Mouse (Mus musculus): ENCODE data around the gene Nxf3.

Gene Nxf3

GRCm38 (mm10) chrX:136085155-136085554, at the start of gene Nxf3:
Gene Nxf3, minus strand, starts transcription at chrX:136085255.
- DNase-seq, result no peak

- DNase-seq, result peak; percentile 64 to 77
Measured at GRCm38 (mm10) chrX:136127744-136128064, 42.6 kb upstream of the Nxf3 start.

DNA sequence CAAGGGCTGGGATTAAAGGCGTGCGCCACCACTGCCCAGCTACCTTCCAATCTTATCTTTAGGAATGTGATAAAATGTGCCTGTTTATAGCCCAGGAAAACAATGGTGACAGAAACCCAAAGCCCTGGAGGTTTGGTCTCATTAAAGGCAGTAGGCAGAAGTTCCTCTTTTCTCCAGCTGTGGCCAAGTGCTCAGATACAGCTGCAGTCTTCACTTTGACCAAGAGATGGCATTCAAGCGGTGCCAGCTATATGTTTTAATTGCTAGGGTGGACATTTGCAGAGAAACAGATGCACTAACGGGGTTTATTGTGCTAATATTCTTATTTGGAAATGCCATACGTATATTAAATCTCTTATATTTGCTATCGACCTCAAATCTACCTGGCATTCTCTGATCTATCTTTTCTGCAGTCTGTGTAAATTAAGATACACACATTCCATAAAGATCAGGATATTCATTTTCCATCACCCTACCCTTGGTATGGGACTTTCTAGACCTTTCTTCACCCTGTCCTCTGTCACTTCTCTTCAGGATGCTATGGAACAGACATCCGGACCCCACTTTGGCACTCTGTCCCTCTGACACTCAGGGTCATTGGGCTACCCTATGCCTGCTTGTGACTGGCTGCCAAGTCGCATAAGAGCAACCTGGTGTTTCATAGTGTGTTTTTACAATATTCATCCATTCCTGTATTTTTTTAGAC, 42.1 kb upstream of the Nxf3 start:
- no peak for DNase-seq

GRCm38 (mm10) chrX:136115419-136115961, 30.4 kb upstream of the Nxf3 start:
- peak; percentile 83 to 86 for DNase-seq

- peak in 1 of 2 experiments; percentile 1 for DNase-seq
Measured at GRCm38 (mm10) chrX:136115015-136115414, 30.0 kb upstream of the Nxf3 start.

GRCm38 (mm10) chrX:136107942-136108341, 22.9 kb upstream of the Nxf3 start:
- peak; percentile 73 to 79 for DNase-seq

- no peak for DNase-seq
Measured at GRCm38 (mm10) chrX:136104724-136105088, 19.7 kb upstream of the Nxf3 start.

DNA sequence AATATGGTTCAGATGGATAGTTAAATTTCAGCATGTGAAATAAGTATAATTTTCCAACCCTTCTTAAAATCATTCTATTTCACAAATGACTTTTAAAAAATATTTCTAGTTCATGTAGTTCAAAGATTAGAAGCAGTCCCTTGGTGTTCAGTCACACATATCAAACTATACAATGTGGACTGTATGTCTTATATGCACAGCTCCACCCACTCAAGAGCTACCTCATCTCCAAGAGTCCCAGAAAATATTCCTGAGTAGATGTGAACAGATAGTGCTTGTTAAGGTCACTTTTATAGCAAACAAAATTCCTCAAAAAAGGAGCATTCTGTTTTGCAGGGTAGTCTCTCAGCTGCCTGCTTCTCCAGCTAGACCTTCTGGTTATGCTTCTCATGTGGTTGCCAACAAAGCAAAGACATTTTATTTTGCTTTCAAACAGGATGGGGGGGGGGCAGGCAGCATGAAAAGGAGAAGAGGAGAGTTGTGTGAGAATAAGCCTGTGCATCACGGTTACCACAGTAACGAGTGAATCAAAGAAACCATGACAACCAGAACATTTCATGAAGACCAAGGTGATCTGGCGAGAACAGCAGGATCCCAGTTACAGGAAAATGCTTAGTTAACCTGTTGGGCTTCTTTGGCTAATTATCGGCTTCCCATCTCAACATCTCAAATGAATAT, 19.1 kb upstream of the Nxf3 start:
- DNase-seq, result no peak

DNA sequence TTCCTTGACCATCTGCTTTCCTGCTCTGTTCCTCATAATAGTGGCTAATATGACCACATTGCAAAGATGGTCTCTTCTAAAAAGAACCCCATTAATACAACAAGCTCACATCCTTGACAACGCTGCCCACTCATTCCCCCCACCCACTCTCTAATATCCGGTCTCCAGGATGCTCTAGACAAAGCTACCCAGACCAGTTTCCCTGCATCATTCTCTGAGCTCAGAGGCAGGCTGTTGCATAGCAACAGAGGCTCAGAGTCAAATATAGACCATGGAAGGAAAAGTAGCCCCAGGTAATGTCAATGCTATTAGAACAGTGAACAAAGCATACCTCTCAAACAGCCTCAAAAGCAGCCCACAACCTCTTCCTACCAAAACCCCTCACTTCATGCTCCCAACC, 9.4 kb upstream of the Nxf3 start:
- DNase-seq, result peak in 1 of 2 experiments; percentile 2

GRCm38 (mm10) chrX:136092497-136093279, 7.6 kb upstream of the Nxf3 start:
- DNase-seq, result no peak

- peak; percentile 53 to 70 for DNase-seq
Measured at GRCm38 (mm10) chrX:136068020-136068419, 17.0 kb downstream of the Nxf3 start, which contains the start of gene Bex2. Gene Bex2, minus strand, starts transcription at chrX:136068236.

DNA sequence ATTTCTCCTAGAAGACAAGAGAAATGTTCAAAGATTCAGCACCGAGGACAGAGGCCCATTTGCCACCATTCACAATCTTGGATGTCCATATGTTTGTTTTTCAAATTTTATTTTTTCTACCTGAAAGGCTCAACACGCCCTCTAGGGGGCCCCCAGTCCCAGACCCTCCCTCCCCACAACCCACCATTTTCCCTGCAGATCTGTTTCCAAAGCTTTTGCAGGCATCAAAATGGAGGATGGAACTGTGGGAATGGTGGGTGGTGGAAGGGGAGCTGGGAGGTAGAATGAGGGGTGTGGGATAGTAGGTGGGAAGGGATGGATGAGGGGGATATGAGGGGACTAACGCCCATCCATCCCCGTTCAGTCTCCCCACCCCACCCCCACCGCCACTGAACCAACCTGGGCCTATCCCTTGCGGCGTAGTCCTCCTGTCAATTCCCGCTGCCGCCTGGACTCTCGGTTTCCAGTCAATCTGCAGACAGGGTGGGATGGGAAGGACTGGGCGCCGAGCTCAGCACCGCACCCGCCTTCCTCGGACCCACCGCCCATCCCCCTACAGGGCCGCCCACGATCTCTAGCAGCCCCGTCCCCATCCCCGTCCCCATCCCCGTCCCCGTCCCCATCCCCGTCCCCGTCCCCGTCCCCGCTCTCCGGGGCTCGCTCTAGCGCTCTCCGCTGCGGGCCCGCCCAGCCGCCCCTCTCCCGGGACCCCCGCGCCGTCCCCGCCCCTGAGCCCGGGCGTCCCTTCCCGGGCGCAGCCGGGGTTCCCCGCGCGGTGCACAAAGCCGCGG, 17.7 kb downstream of the Nxf3 start:
- DNase-seq, result peak; percentile 75 to 78

DNA sequence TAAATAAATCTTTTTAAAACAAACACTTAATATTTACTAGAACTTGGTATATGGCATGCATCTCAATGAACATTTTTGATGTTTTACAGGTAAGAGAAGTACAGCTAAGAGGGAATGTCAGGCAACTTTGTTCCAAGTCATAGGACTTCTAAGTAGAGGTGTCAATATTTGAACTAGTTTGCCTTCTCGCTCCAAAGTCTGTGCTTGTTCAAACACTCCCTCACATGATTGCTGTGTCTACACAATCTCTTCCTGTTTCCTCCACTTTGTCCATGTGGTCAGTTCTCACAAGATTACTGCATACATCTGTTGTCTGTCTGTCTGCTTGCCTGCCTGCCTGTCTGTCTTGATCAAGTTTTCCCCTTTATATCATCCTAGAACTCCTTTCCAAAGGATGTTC, 24.4 kb downstream of the Nxf3 start:
- no peak for DNase-seq

DNA sequence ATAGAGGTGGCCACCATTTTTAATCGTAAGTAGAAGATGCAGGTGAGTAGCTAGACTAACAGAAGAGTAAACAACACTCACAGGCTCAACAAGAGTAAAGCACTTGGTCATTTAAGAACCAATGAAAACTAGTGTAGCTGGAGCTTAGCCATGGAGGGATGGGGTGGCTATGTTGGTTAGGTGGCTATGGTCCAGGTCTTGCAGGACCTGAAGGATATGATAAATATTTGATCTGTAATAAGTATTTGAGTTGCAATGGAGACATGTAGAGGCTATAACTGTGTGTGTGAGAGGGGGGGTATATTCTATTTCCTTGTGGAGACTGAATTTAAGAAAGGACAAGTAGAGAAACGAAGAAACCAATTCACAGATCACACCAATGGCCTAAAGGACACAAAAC, 33.8 kb downstream of the Nxf3 start:
- no peak for DNase-seq

- peak; percentile 80 to 85 for DNase-seq
Measured at GRCm38 (mm10) chrX:136047528-136047927, 37.5 kb downstream of the Nxf3 start.

DNA sequence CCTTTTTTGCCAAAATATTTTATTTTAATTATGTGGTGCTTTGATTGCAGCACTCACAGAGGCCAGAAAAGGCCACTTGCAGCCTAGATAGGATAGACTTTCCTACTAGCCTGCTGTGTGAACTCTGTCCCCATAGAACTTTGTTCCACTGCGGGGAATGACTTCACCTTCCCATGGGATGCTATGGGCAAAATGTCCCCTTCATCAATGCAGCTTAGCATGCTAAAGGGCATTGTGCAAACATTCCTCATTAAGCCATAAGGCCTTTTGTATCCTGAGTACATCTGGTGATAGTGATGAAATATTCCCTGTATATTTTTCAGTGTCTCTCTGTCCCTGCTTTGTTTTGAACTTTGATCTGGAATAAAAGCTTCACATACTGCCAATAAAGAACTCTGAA, 41.3 kb downstream of the Nxf3 start:
- no peak for DNase-seq

GRCm38 (mm10) chrX:136032799-136033763, 52.0 kb downstream of the Nxf3 start, which contains the start of gene Arxes1:
Gene Arxes1, plus strand, starts transcription at chrX:136033367.
- DNase-seq, result peak; percentile 49 to 64

DNA sequence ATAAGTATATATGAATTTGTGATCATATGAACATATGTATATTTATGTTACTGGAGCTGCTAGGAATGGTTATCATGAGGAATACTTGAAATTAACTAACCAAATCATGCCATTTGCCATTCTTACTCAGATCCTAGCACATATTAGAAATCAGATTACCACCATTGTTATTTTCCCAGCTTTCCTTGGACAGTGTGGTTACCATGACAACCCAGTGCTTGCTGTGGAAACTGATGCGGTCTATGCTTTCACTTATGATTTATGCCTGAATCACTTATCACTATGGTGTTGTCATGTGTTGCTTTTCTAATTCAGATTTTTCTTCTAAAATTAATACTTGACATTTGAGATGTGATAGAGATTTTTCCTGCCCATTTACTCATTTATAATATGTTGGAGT, 54.7 kb downstream of the Nxf3 start:
- no peak for DNase-seq
